Mouse (Mus musculus) common myeloid progenitor, adult 5-6 weeks (primary cell): ENCODE data around the gene Lgals3. TPM values are rescaled to one million over a fixed set of nuclear protein-coding genes. Genes with fewer than 3 reads are reported as not detected.
A peak's percentile ranks its signal among the peaks of the same experiment; 100 is the strongest.

Experiments
- ATAC-seq: replicated peaks from 2 replicates; pipeline ENCODE4 v1.8.0; 2016; ENCODE audit warnings: low read depth, mild to moderate bottlenecking, moderate TSS enrichment, inconsistent platforms; ENCODE audit not compliant: poor library complexity, severe bottlenecking
- total RNA-seq: library from RNA; stranded (forward); fragments of 200-1000, 187-1606 nt; gene quantifications from 2 replicates; pipeline ENCODE4 v1.2.3, GENCODE M21; 2017

Gene Lgals3
- total RNA-seq, 1 experiment from 2014 or later: 5.7 TPM

GRCm38 (mm10) chr14:47366881-47367321 lies 650 bp upstream of the Lgals3 start:
- peak; percentile 44 for ATAC-seq

DNA sequence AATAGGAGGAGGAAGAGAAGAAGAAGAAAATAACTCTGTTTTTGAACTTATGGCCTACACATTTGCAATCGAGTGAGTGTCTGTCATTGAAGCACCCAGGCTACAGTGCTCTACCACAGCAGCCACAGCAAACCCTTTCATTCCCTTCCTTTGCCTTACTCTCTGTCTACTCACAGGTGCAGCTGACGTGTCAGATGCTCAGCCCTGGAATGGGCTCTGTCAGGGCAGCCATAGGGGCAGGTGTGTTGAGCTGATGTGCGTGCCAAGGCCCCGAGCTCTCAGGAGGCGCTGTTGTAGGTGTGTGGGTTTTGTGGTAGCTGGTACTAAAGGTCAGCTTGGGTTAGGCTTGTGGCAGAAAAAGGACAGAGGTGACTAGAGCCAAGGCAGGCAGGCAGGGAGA lies 2.2 kb downstream of the Lgals3 start:
- no peak for ATAC-seq

- no peak for ATAC-seq
Observed at GRCm38 (mm10) chr14:47370790-47371189, 3.2 kb downstream of the Lgals3 start.

DNA sequence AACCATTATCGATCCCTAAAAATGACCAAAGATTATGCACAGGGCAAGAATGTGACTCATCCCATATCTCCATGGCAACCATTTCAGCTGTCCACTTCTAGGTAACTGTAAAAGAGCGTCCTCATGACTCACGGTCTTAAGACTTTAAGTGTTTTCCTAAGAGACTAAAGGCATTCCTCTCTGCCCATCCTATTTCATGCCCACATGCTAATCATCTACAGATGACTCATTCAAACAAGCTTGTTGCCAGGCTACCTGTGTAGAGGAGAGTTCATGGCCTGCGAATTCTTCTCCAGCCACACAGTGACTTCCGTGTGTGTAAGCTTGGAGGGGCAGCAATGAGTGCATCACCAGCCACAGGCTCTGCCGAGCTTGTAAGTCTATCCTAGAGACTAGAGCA lies 4.1 kb downstream of the Lgals3 start:
- ATAC-seq: no peak

DNA sequence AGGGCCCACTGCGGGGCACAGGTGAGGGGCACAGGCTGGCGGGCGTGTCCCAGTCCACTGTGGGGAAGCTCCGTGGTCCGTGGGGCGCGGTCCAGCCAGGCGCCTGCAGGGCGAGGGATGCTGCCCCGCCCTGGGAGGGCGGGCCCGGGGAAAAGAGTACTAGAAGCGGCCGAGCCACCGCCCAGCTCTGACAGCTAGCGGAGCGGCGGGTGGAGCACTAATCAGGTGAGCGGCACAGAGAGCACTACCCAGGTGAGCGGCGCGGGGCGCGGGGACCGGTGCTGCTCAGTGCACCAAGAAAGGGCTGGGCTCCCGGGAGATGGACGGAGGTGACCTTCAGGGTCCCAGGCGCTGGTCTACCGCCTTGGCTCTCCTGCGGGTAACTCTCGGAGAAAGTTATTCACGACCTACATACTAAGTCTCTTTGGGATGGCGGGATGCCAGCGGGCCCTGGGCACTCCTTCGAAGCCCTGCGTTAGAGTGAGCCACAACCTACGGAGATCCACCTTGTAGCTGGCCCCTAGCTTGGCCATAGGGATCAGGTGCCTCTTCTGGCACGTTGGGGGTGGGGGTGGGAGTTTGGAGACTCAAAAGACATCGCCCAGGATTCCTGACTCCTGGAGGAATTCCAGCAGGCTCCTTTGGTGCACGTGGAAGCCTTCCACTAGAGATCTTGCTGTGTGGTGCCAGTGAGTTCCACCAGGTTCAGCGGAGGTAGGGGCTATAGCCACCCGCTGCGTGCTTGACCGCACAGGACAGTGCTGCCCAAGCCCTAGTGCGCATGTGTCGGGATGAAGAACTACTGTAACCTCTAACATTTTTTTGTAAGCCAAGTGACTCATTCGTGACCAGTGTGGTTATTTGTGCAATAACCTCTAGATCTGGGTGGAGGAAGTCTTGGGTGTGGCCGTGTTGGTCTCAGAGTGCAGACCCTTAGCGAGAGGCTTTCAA lies 6.5 kb downstream of the Lgals3 start:
- ATAC-seq: peak; percentile 89

- no peak for ATAC-seq
Observed at GRCm38 (mm10) chr14:47376526-47376925, 9.0 kb downstream of the Lgals3 start.

DNA sequence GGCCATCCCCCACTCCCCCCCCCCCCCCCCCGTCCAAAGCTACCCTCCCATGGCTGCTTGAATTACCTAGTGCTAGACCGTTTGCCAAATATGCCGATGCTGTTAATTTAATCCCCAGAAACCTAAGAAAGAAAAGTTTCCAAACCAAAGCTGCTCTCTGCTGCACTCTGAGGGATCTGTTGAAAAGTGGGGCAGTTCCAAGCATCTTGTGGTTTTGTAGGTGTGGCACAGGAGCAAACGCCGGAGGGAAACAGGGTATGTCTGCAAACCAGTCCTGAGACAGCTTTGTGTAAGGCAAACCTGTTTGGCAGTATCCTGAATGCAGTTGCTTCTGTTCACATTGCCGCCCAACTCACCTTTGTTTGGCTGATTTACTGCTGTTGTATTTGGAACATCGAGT lies 10.8 kb downstream of the Lgals3 start:
- ATAC-seq: no peak

DNA sequence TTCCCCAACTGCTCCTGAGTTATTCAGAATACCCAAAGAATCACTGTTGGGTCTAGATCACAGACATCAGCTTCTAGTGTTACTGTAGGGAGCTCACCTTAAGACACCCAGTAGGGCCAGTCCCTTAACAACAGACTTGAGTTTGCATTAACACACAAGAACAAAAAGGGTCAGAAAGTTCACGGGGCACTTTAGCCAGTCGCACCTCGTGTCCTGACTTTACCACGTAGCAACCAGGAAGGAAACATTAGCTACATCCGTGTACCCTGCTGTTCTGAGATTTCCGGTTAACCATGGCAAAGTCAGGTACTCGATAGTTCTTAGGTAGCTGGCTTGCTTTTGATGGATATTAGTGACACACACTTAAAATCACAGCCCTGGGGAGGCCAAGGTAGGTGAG lies 16.4 kb downstream of the Lgals3 start:
- no peak for ATAC-seq

DNA sequence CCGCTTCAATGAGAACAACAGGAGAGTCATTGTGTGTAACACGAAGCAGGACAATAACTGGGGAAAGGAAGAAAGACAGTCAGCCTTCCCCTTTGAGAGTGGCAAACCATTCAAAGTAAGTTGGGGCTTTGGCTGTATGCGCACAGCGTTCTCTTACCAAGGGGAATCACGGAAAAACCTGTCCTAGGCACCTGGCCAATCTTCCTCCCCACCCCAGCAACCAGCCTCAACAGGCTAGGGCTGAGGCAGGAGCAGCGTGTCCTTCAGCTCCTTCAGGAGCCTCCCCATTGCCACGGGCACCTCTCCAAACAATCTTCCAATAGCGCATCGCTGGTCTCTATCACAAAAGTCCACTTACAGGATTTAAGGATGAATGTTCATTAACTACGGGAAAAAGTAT lies 17.1 kb downstream of the Lgals3 start:
- no peak for ATAC-seq

DNA sequence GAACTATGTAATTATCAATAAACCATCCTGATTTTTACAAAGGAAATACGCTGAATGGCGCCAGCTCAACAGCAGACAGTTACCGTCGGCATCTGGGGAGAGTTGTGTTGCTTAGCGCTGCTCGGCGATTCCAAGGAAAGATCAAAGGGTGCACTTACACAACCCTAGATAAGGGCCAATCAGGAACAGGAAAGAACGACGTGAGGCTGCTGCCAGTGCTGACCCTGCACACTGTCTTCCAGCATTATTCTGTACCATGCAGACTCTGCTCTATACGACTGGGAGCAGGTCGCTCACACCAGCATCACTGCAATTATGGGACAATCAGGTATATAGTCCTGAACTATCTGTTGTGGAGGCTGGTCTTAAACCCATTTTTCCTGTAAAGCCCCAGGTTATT lies 18.6 kb downstream of the Lgals3 start:
- ATAC-seq: no peak

DNA sequence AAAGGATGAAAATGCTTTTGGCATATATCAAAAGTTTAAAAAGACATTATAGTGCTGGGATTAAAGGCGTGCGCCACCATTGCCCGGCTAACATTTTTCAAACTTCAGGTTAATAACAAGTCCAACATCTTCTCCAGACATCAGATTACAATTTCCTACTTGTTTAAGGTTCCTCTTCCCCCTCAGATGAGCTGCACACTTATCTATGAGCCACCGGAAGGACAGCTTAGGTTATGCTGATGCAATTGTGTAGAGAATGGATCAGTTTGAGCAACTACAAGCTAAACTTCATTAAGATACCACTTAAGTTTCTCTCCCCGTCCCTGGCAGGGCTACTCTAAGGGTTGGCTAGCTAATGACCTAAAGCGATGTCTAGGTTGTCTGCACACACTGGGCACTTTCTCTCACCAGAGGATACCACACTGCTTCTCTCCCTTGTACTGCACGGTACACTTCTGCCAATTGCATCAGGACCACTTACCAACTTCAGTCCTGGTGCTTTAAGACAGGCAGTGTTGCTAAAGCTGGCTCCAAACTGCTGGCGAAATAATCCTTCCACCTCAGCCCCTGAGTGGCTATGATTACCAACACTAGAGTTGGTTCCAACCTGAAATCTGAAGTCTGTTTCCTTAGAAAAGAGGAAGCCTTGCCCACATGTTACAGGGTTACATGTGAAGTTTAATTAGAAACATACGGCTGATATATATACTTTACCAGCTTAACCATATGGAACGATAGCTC lies 26.0 kb downstream of the Lgals3 start:
- no peak for ATAC-seq

- no peak for ATAC-seq
Observed at GRCm38 (mm10) chr14:47395007-47395406, 27.5 kb downstream of the Lgals3 start.

DNA sequence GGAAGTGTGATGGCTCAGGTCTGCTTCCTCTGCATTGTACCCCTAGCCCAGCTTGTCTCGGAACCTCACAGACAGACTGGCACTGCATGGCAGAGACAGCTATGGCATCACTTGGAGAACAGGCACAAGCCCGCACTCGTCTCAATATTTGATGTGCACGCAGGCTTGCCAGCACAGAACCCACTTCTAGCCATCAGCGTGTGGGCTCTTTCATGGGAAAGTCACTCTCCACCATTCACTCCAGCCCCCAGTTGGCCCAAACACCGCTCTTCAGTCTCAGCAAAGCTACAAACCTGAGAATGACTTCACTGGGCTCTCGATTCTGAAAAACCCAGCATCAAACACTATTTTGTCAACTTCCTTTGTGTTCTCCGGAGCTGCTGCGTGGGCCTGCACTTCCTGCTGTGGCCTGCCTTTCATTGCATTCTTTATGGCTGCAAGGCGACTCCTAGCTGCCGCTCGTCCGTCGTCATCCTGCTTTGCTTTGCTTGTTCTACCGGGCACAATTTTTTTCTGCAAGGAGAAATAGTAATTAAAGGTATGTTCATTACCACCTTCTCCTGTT lies 28.0 kb downstream of the Lgals3 start:
- no peak for ATAC-seq

- ATAC-seq: peak; percentile 54
Observed at GRCm38 (mm10) chr14:47396165-47396652, 28.7 kb downstream of the Lgals3 start.

DNA sequence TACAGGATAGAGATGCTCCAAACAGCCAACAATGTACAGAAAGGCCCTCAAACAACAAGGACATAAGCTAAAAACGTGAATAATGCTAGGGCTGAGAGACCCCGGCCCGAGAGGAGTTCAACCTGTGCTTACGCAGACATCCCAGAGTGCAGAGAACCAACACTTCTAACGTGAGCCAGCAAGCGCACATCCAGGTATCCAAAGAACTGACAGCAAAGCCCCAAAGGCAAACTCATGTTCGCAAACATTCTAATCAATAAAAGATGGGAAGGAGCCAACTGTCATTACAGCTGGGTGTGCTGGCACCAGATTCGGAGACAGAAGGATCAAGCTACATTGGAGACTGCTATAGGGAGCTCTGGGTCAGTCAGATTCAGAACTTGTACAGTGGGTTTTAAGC lies 35.2 kb downstream of the Lgals3 start:
- no peak for ATAC-seq

DNA sequence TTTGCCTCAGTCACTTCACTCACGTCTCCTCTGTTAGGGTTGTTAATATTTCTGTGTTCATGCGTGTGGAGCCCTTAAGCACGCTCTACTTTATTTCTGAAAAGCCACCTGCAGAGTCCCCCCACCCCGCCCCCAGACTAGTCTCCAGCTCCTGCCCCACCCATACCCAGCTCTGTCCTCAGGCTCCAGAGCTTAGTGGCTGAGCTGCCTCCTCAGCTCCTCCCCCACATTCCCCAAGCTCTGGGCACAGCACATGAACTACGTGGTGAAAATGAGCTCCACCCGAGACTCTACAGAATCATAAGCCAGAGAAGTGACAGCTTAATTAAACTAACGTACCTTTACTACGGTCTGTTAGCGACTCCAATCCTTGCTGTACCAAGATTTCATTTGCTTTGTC lies 38.4 kb downstream of the Lgals3 start:
- no peak for ATAC-seq

DNA sequence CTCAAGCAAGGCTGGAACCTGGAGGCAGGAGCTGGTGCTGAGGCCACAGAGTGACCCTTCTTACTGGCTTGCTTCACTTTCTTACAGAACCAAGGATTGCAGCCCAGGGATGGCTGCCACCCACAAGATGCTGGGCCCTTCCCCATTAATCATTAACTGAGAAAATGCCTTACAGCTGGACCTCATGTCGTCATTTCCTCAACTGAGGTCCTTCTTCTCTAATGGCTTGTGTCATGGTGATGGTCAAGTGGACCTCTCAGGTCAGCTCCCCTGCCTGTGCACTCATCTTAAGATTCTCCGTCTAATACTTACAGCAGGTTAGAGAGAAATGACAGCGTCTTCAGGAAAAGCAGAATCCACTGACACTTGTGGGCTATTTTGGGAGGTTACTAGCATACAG lies 49.8 kb downstream of the Lgals3 start:
- no peak for ATAC-seq

DNA sequence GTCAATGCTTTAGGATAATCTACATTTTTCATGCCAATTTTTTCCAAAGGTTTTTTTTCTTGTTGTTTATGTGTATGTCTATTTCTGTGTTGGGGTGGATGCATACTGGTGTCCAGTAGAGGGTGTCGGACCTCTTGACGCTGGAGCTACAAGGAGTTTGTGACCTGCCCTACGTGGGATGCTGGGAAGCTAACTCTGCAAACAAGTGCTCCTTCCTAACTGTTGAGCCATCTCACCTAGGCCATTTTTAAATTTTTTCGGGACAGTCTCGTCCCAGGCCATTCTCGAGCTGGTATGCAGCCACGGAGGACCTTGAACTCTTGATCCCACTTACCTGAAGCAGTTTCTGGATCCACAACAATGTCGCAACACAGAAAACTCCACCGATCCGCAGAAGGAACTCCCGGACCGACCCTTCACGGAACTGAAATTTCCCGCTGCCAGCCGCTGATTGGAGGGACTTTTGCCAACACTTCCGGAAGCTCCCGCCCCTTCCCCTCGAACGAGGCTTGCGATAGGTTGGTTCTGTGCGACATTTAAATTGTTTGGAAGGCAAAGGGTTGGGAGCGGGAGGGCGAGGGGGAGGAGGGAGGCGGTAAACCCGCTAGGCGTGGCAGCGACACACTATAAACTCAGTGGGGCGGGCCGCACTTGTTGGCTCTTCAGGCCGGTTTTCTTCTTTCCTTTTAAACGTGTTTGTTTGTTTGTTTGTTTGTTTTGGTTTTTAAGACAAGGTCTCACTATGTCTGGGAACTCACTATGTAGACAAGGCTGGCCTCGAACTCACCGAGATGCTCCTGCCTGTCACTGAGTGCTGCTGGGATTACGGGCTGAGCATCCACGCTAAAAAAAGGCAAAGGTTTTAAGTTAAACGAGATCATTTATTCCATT lies 50.5 kb downstream of the Lgals3 start, which contains the start of gene Dlgap5:
Dlgap5 (minus strand) TSS at position 633 of the 891 bp plus-strand sequence.
- peak; percentile 99 for ATAC-seq

DNA sequence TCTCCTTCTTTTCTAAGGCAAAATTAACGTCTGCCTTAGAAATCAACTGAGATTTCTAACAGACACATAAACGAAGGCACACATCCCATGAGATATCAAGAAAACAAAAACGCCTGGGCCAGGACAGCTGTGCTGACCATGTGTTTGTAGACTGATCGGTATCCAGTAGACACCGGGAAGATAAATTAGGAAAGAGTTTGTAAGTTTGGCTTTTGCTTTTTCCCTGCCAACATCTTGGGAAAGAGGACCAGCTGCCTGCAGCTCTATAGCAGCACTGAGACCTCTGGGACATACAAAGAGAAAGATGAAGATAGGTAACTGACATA lies 51.1 kb downstream of the Lgals3 start:
- no peak for ATAC-seq
